Mouse (Mus musculus) forebrain, embryonic 14.5 days (tissue): ENCODE measurements around the gene Prr5l. TPM values are rescaled to one million over a fixed set of nuclear protein-coding genes. Genes with fewer than 3 reads are reported as not detected.
A peak's percentile ranks its signal among the peaks of the same experiment; 100 is the strongest.

Experiments used
- ATAC-seq: fragments of 200-750 bp; cut with Nextera tagmentation; 2 replicates; pipeline ENCODE4 v1.8.0; 2017; ENCODE audit warnings: mild to moderate bottlenecking, moderate library complexity
- DNase-seq: peaks from one replicate; pipeline ENCODE4 v3.0.0-alpha.2; 2015; ENCODE audit warnings: low spot score
- H3K27ac ChIP-seq: fragments of 300-500 bp; sonication (generic); 2 replicates; pipeline ENCODE4 v1.5.1; 2014; ENCODE audit warnings: low read depth, mild to moderate bottlenecking, control low read depth, low read length, moderate library complexity
- H3K27me3 ChIP-seq: fragments of 300-500 bp; sonication (generic); replicated peaks from 2 replicates; pipeline ENCODE4 v1.6.1; 2014; ENCODE audit warnings: low read length, control low read depth, mixed read lengths; ENCODE audit not compliant: control insufficient read depth, insufficient read depth
- H3K36me3 ChIP-seq: fragments of 300-500 bp; sonication (generic); 2 replicates; pipeline ENCODE4 v1.6.1; 2014; ENCODE audit warnings: low read length, control low read depth; ENCODE audit not compliant: control insufficient read depth, insufficient read depth
- H3K4me1 ChIP-seq: fragments of 300-500 bp; sonication (generic); 2 replicates; pipeline ENCODE4 v1.6.1; 2014; ENCODE audit warnings: antibody characterized with exemption, low read length, control low read depth; ENCODE audit not compliant: control insufficient read depth, insufficient read depth
- H3K4me2 ChIP-seq: fragments of 300-500 bp; sonication (generic); 2 replicates; pipeline ENCODE4 v1.6.1; 2014; ENCODE audit warnings: mild to moderate bottlenecking, control low read depth, low read length
- H3K4me3 ChIP-seq: fragments of 300-500 bp; sonication (generic); 2 replicates; pipeline ENCODE4 v1.5.1; 2014; ENCODE audit warnings: low read depth, low read length, control low read depth
- H3K9ac ChIP-seq: fragments of 300-500 bp; sonication (generic); 2 replicates; pipeline ENCODE4 v1.6.1; 2014; ENCODE audit warnings: mild to moderate bottlenecking, low read length, control low read depth, moderate library complexity
- H3K9me3 ChIP-seq: fragments of 300-500 bp; sonication (generic); replicated peaks from 2 replicates; pipeline ENCODE4 v1.6.1; 2016; ENCODE audit warnings: low read length, control low read depth, mixed read lengths; ENCODE audit not compliant: control insufficient read depth
- WGBS: fragments of 180-500 bp; shearing (Covaris S2); extraction: QIAGEN DNeasy Blood & Tissue Kit; methylation state at CpG from one replicate; pipeline ENCODE4 v1.1.7; 2014; 5-methylcytosine and 5-hydroxymethylcytosine counted together
- polyA plus RNA-seq: library from polyadenylated mRNA; unstranded; fragments of >200 nt; fragmentation: Nextera tagmentation; extraction: Ambion mirVana; gene quantifications from 2 replicates; pipeline ENCODE4 v1.2.1, GENCODE M21; 2014

The Prr5l gene
- polyA plus RNA-seq, 1 experiment from 2014 or later, result 5.4 TPM

DNA sequence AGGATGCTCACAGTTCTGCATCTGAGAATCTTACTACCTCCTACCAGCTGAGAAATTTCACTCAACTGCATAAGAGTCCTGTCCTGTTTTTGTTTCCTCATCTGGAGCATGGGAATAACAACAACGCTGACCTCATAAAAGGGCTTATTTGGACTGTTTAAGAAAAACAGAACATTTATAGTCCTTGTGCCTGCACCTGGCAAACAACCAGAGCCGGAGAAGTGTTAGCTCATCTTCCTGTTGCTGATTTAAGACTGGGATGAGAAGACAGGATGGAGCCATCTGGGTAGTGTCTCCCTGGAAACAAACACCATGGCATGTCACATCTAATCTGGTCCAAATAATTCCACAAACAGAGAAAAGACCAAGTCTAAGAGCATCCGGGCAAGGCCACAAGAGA is 149.3 kb downstream of the Prr5l start:
- Histone ChIP-seq H3K27ac (no peak overlapping the region), H3K9me3 (no peaks in the 10 kb centered on the region), H3K9ac (no peak overlapping the region), H3K4me2 (no peak overlapping the region), H3K4me1 (no peaks in the 10 kb centered on the region), H3K36me3 (no peaks in the 10 kb centered on the region), H3K27me3 (no peaks in the 10 kb centered on the region), H3K4me3 (no peak overlapping the region)
- ATAC-seq (no peak), DNase-seq (no peak)
- WGBS, result 85% methylated on average over 3 of the region's 3 CpGs

DNA sequence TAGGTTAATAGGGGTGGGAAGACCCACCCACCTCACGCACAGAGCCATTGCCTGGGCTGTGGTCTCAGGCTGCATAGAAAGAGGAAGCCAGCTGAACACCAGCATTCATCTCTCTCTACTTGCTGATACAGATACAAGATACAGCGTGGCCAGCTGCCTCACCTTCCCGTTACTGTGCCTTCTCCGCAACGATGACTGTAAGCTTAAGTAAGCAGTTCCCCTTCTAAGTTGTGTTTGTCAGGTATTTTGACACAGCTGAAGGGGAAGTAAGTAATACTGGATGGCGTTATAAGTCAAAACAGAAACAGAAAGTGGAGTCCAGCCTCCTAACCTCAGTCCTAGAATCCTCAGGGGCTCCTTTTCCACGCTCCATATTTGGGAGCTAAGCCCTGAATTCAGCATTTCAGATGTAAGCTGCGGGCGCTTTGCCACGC is 150.0 kb downstream of the Prr5l start:
- no peaks in the 10 kb centered on the region for H3K9me3 ChIP-seq
- no peak overlapping the region for H3K9ac ChIP-seq
- ATAC-seq (no peak), DNase-seq (no peak)
- H3K27ac ChIP-seq, result no peak overlapping the region
- no peak overlapping the region for H3K4me2 ChIP-seq
- no peak overlapping the region for H3K4me3 ChIP-seq
- H3K4me1 ChIP-seq, result no peaks in the 10 kb centered on the region
- H3K36me3 ChIP-seq, result no peaks in the 10 kb centered on the region
- WGBS, result 93% methylated on average over 10 of the region's 10 CpGs
- H3K27me3 ChIP-seq, result no peaks in the 10 kb centered on the region

- DNase-seq, result peak; percentile 10
- no peaks in the 10 kb centered on the region for H3K9me3 ChIP-seq
- no peak overlapping the region for H3K9ac ChIP-seq
- ATAC-seq, result no peak
- H3K27me3 ChIP-seq, result no peaks in the 10 kb centered on the region
- no peak overlapping the region for H3K4me2 ChIP-seq
- no peak overlapping the region for H3K4me3 ChIP-seq
- H3K27ac ChIP-seq, result no peak overlapping the region
- H3K36me3 ChIP-seq, result no peaks in the 10 kb centered on the region
- H3K4me1 ChIP-seq, result no peaks in the 10 kb centered on the region
These were observed 151.9 kb downstream of the Prr5l start for GRCm38 (mm10) chr2:101730972-101731371.

DNA sequence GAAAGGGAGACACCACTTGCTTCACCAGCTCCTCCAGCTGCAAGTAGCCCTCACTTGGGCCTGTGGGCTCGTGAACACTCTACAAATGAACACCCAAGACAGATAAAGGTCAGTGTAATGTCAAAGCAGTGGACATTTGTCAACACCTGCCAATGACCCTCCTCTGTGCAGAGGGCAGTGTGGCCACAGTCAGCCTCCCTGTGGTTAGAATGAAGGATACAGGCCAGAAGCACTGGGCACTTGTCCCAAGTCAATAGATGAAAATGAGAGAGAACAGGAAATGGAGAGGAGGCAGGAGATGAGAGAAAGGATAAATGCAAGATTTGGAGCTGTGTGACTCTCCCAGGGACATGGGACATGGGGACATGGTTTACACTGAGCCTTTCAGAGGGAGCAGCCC is 153.4 kb downstream of the Prr5l start:
- no peak overlapping the region for H3K27ac ChIP-seq
- H3K9me3 ChIP-seq, result no peaks in the 10 kb centered on the region
- H3K4me3 ChIP-seq, result no peak overlapping the region
- DNase-seq (no peak), ATAC-seq (no peak)
- no peaks in the 10 kb centered on the region for H3K27me3 ChIP-seq
- WGBS, result 89% methylated on average over 1 of the region's 1 CpGs
- H3K4me2 ChIP-seq, result no peak overlapping the region
- no peak overlapping the region for H3K9ac ChIP-seq
- no peaks in the 10 kb centered on the region for H3K36me3 ChIP-seq
- no peaks in the 10 kb centered on the region for H3K4me1 ChIP-seq

DNA sequence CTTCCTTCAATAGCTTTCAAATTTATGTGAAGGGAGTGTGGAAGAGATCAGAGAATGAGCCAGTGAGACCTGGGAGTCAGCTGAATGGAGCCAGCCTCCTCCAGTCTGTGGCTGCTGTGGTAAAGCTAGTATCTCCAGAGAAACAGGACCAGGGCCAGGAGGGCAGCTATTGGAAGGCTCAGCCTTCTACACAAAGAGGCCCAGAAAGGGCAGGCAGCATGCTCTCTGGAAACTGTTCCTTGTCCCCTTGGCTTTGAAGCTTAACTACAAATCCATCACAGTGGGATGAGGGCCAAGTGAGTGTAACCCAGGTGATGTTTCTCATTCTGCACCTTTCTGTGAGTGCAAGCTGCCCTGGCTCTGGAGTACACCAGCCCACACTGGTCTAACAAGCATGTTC is 155.0 kb downstream of the Prr5l start:
- H3K4me2 ChIP-seq, result no peak overlapping the region
- peaks cover 6% of the 10 kb centered on the region for H3K4me1 ChIP-seq
- no peak overlapping the region for H3K27ac ChIP-seq
- H3K9me3 ChIP-seq, result no peaks in the 10 kb centered on the region
- no peak for ATAC-seq
- no peak overlapping the region for H3K4me3 ChIP-seq
- no peaks in the 10 kb centered on the region for H3K36me3 ChIP-seq
- H3K9ac ChIP-seq, result no peak overlapping the region
- DNase-seq, result no peak
- H3K27me3 ChIP-seq, result no peaks in the 10 kb centered on the region

GRCm38 (mm10) chr2:101723333-101723881 is 159.4 kb downstream of the Prr5l start:
- H3K4me3 ChIP-seq, result no peak overlapping the region
- WGBS, result 36% methylated on average over 10 of the region's 10 CpGs
- DNase-seq, result peak; percentile 6

GRCm38 (mm10) chr2:101722370-101723332 is 160.2 kb downstream of the Prr5l start:
- WGBS, result 15% methylated on average over 8 of the region's 8 CpGs
- H3K4me3 ChIP-seq, result no peak overlapping the region
- ATAC-seq (peak; percentile 69), DNase-seq (peak; percentile 44)
- H3K9me3 ChIP-seq, result no peaks in the 10 kb centered on the region
- H3K4me1 ChIP-seq, result peaks cover 12% of the 10 kb centered on the region
- no peaks in the 10 kb centered on the region for H3K27me3 ChIP-seq
- H3K4me2 ChIP-seq, result no peak overlapping the region
- no peaks in the 10 kb centered on the region for H3K36me3 ChIP-seq
- peak overlapping the region; percentile 55 for H3K27ac ChIP-seq
- no peak overlapping the region for H3K9ac ChIP-seq

More at GRCm38 (mm10) chr2:101723333-101723881, 159.4 kb downstream of the Prr5l start:
- Histone ChIP-seq H3K9ac (peak overlapping the region; percentile 35; the same call in 1 of the 2 replicates), H3K4me2 (no peak overlapping the region), H3K36me3 (no peaks in the 10 kb centered on the region), H3K9me3 (no peaks in the 10 kb centered on the region), H3K27me3 (no peaks in the 10 kb centered on the region), H3K27ac (peak overlapping the region; percentile 55), H3K4me1 (peaks cover 12% of the 10 kb centered on the region)
- ATAC-seq, result peak; percentile 45; the same call in 1 of the 2 replicates

DNA sequence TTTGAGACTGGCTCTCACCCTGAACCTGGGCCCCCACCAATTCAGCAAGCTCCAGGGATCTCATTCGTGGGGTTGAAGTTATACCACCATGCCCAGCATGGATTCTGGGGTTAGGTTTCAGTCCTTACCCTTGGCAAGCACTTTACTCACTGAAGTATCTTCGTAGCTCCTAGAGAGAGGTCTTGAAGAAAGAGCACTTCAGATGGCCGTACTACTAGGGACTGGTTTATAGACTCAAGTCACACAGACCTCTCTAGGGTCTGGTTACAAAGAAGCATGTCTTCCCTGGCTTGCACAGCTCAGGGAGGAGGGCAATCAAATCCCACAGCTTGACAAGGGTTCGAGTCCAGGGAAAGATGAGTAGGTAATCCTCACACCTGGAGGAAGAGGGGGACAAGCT is 161.0 kb downstream of the Prr5l start:
- H3K27me3 ChIP-seq, result no peaks in the 10 kb centered on the region
- H3K9ac ChIP-seq, result no peak overlapping the region
- ATAC-seq, result no peak
- H3K4me1 ChIP-seq, result peaks cover 12% of the 10 kb centered on the region
- H3K4me2 ChIP-seq, result no peak overlapping the region
- H3K9me3 ChIP-seq, result no peaks in the 10 kb centered on the region
- DNase-seq, result no peak
- 0 out of 2 replicates have a peak overlapping the region, but pooled peaks have one; percentile 55 for H3K27ac ChIP-seq
- H3K4me3 ChIP-seq, result no peak overlapping the region
- 81% methylated on average over 4 of the region's 4 CpGs for WGBS
- H3K36me3 ChIP-seq, result no peaks in the 10 kb centered on the region

- Histone ChIP-seq H3K9me3 (no peaks in the 10 kb centered on the region), H3K4me3 (no peak overlapping the region), H3K36me3 (no peaks in the 10 kb centered on the region), H3K27me3 (no peaks in the 10 kb centered on the region), H3K9ac (no peak overlapping the region), H3K27ac (no peak overlapping the region), H3K4me2 (no peak overlapping the region), H3K4me1 (no peaks in the 10 kb centered on the region)
- ATAC-seq (no peak), DNase-seq (no peak)
- WGBS, result 94% methylated on average over 13 of the region's 13 CpGs
These were observed 165.7 kb downstream of the Prr5l start for GRCm38 (mm10) chr2:101717162-101717561.
